Mouse (Mus musculus): ENCODE results near the gene Vcan. TPM values are rescaled to one million over a fixed set of nuclear protein-coding genes. Genes with fewer than 3 reads are reported as not detected.

Gene Vcan
- polyA plus RNA-seq (2015; fragmentation: Nextera tagmentation; extraction: Ambion mirVana): 52.6 and 54.8 TPM in 2 replicates

GRCm38 (mm10) chr13:89741766-89742685, at the start of gene Vcan:
Gene Vcan (minus strand): TSS chr13:89742509.
- H3K36me3 ChIP-seq (ENCODE audit: control insufficient read depth, insufficient read depth): no peaks in the 10 kb centered on the region
- ATAC-seq: peak; percentile 68
- H3K27ac ChIP-seq (ENCODE audit: low read length): peak within 1 kb of the TSS; percentile 85
- H3K27me3 ChIP-seq (replicated peaks; ENCODE audit: control insufficient read depth, insufficient read depth, low read length): 0 out of 2 replicates have a peak, but pooled peaks cover 4% of the 10 kb centered on the region
- peaks cover 23% of the 10 kb centered on the region for H3K4me1 ChIP-seq (replicated peaks; ENCODE audit: control insufficient read depth, insufficient read depth, low read length)
- H3K4me3 ChIP-seq (replicated peaks; ENCODE audit: low read length): peak within 1 kb of the TSS; percentile 62
- under 1% methylated on average over 40 of the region's 40 CpGs for WGBS
- H3K9ac ChIP-seq (replicated peaks; ENCODE audit: low read depth, low read length): peak within 1 kb of the TSS; percentile 71
- H3K9me3 ChIP-seq (ENCODE audit: control insufficient read depth, low read length): no peaks in the 10 kb centered on the region
- peak within 1 kb of the TSS; percentile 96 for H3K4me2 ChIP-seq (ENCODE audit: low read length)

- no peak for ATAC-seq
- 51% methylated on average over 5 of the region's 5 CpGs for WGBS
Measured at GRCm38 (mm10) chr13:89791475-89791874, 49.2 kb upstream of the Vcan start.

GRCm38 (mm10) chr13:89782886-89783285, 40.6 kb upstream of the Vcan start:
- ATAC-seq: no peak
- WGBS: 59% methylated on average over 2 of the region's 2 CpGs
- H3K4me1 ChIP-seq (replicated peaks; ENCODE audit: control insufficient read depth, insufficient read depth, low read length): no peaks in the 10 kb centered on the region
- H3K4me3 ChIP-seq (replicated peaks; ENCODE audit: low read length): no peak overlapping the region
- H3K27me3 ChIP-seq (replicated peaks; ENCODE audit: control insufficient read depth, insufficient read depth, low read length): no peaks in the 10 kb centered on the region
- H3K36me3 ChIP-seq (ENCODE audit: control insufficient read depth, insufficient read depth): no peaks in the 10 kb centered on the region
- no peak overlapping the region for H3K4me2 ChIP-seq (ENCODE audit: low read length)
- no peak overlapping the region for H3K9ac ChIP-seq (replicated peaks; ENCODE audit: low read depth, low read length)
- no peak overlapping the region for H3K27ac ChIP-seq (ENCODE audit: low read length)
- H3K9me3 ChIP-seq (ENCODE audit: control insufficient read depth, low read length): no peaks in the 10 kb centered on the region

More at GRCm38 (mm10) chr13:89791475-89791874, 49.2 kb upstream of the Vcan start:
- H3K36me3 ChIP-seq (ENCODE audit: control insufficient read depth, insufficient read depth): no peaks in the 10 kb centered on the region
- H3K4me2 ChIP-seq (ENCODE audit: low read length): no peak overlapping the region
- no peak overlapping the region for H3K27ac ChIP-seq (ENCODE audit: low read length)
- no peaks in the 10 kb centered on the region for H3K27me3 ChIP-seq (replicated peaks; ENCODE audit: control insufficient read depth, insufficient read depth, low read length)
- H3K4me1 ChIP-seq (replicated peaks; ENCODE audit: control insufficient read depth, insufficient read depth, low read length): no peaks in the 10 kb centered on the region
- no peak overlapping the region for H3K4me3 ChIP-seq (replicated peaks; ENCODE audit: low read length)
- H3K9me3 ChIP-seq (ENCODE audit: control insufficient read depth, low read length): no peaks in the 10 kb centered on the region
- H3K9ac ChIP-seq (replicated peaks; ENCODE audit: low read depth, low read length): no peak overlapping the region

- Histone ChIP-seq H3K4me1 (replicated peaks; ENCODE audit: control insufficient read depth, insufficient read depth, low read length) (no peaks in the 10 kb centered on the region), H3K27me3 (replicated peaks; ENCODE audit: control insufficient read depth, insufficient read depth, low read length) (no peaks in the 10 kb centered on the region), H3K9me3 (ENCODE audit: control insufficient read depth, low read length) (no peaks in the 10 kb centered on the region), H3K4me2 (ENCODE audit: low read length) (no peak overlapping the region), H3K27ac (ENCODE audit: low read length) (no peak overlapping the region), H3K4me3 (replicated peaks; ENCODE audit: low read length) (no peak overlapping the region), H3K9ac (replicated peaks; ENCODE audit: low read depth, low read length) (no peak overlapping the region), H3K36me3 (ENCODE audit: control insufficient read depth, insufficient read depth) (no peaks in the 10 kb centered on the region)
- 51% methylated on average over 3 of the region's 3 CpGs for WGBS
- no peak for ATAC-seq
Measured at GRCm38 (mm10) chr13:89780276-89780675, 38.0 kb upstream of the Vcan start.

- Histone ChIP-seq H3K4me1 (replicated peaks; ENCODE audit: control insufficient read depth, insufficient read depth, low read length) (no peaks in the 10 kb centered on the region), H3K27ac (ENCODE audit: low read length) (no peak overlapping the region), H3K4me2 (ENCODE audit: low read length) (no peak overlapping the region), H3K4me3 (replicated peaks; ENCODE audit: low read length) (no peak overlapping the region), H3K9me3 (ENCODE audit: control insufficient read depth, low read length) (no peaks in the 10 kb centered on the region), H3K36me3 (ENCODE audit: control insufficient read depth, insufficient read depth) (no peaks in the 10 kb centered on the region), H3K9ac (replicated peaks; ENCODE audit: low read depth, low read length) (no peak overlapping the region), H3K27me3 (replicated peaks; ENCODE audit: control insufficient read depth, insufficient read depth, low read length) (no peaks in the 10 kb centered on the region)
- 49% methylated on average over 7 of the region's 7 CpGs for WGBS
- ATAC-seq: no peak
Measured at GRCm38 (mm10) chr13:89779208-89779911, 37.1 kb upstream of the Vcan start.

GRCm38 (mm10) chr13:89777764-89778163, 35.5 kb upstream of the Vcan start:
- H3K36me3 ChIP-seq (ENCODE audit: control insufficient read depth, insufficient read depth): no peaks in the 10 kb centered on the region
- no peaks in the 10 kb centered on the region for H3K27me3 ChIP-seq (replicated peaks; ENCODE audit: control insufficient read depth, insufficient read depth, low read length)
- H3K9ac ChIP-seq (replicated peaks; ENCODE audit: low read depth, low read length): no peak overlapping the region
- H3K4me2 ChIP-seq (ENCODE audit: low read length): no peak overlapping the region
- WGBS: 29% methylated on average over 1 of the region's 1 CpGs
- no peak overlapping the region for H3K4me3 ChIP-seq (replicated peaks; ENCODE audit: low read length)
- no peak overlapping the region for H3K27ac ChIP-seq (ENCODE audit: low read length)
- no peak for ATAC-seq
- no peaks in the 10 kb centered on the region for H3K4me1 ChIP-seq (replicated peaks; ENCODE audit: control insufficient read depth, insufficient read depth, low read length)
- H3K9me3 ChIP-seq (ENCODE audit: control insufficient read depth, low read length): no peaks in the 10 kb centered on the region

- ATAC-seq: no peak
- H3K9ac ChIP-seq (replicated peaks; ENCODE audit: low read depth, low read length): no peak overlapping the region
- no peaks in the 10 kb centered on the region for H3K9me3 ChIP-seq (ENCODE audit: control insufficient read depth, low read length)
- no peaks in the 10 kb centered on the region for H3K4me1 ChIP-seq (replicated peaks; ENCODE audit: control insufficient read depth, insufficient read depth, low read length)
- no peak overlapping the region for H3K27ac ChIP-seq (ENCODE audit: low read length)
- no peaks in the 10 kb centered on the region for H3K27me3 ChIP-seq (replicated peaks; ENCODE audit: control insufficient read depth, insufficient read depth, low read length)
- H3K4me3 ChIP-seq (replicated peaks; ENCODE audit: low read length): no peak overlapping the region
- no peaks in the 10 kb centered on the region for H3K36me3 ChIP-seq (ENCODE audit: control insufficient read depth, insufficient read depth)
- H3K4me2 ChIP-seq (ENCODE audit: low read length): no peak overlapping the region
- 100% methylated on average over 1 of the region's 1 CpGs for WGBS
Measured at GRCm38 (mm10) chr13:89777146-89777545, 34.8 kb upstream of the Vcan start.

GRCm38 (mm10) chr13:89766551-89766950, 24.2 kb upstream of the Vcan start:
- Histone ChIP-seq H3K27ac (ENCODE audit: low read length) (no peak overlapping the region), H3K27me3 (replicated peaks; ENCODE audit: control insufficient read depth, insufficient read depth, low read length) (no peaks in the 10 kb centered on the region), H3K4me2 (ENCODE audit: low read length) (no peak overlapping the region), H3K4me3 (replicated peaks; ENCODE audit: low read length) (no peak overlapping the region), H3K9ac (replicated peaks; ENCODE audit: low read depth, low read length) (no peak overlapping the region), H3K9me3 (ENCODE audit: control insufficient read depth, low read length) (no peaks in the 10 kb centered on the region), H3K4me1 (replicated peaks; ENCODE audit: control insufficient read depth, insufficient read depth, low read length) (no peaks in the 10 kb centered on the region), H3K36me3 (ENCODE audit: control insufficient read depth, insufficient read depth) (no peaks in the 10 kb centered on the region)
- WGBS: 79% methylated on average over 1 of the region's 1 CpGs
- no peak for ATAC-seq

- H3K27ac ChIP-seq (ENCODE audit: low read length): no peak overlapping the region
- no peak overlapping the region for H3K4me2 ChIP-seq (ENCODE audit: low read length)
- H3K27me3 ChIP-seq (replicated peaks; ENCODE audit: control insufficient read depth, insufficient read depth, low read length): no peaks in the 10 kb centered on the region
- no peaks in the 10 kb centered on the region for H3K9me3 ChIP-seq (ENCODE audit: control insufficient read depth, low read length)
- H3K36me3 ChIP-seq (ENCODE audit: control insufficient read depth, insufficient read depth): no peaks in the 10 kb centered on the region
- no peaks in the 10 kb centered on the region for H3K4me1 ChIP-seq (replicated peaks; ENCODE audit: control insufficient read depth, insufficient read depth, low read length)
- H3K4me3 ChIP-seq (replicated peaks; ENCODE audit: low read length): no peak overlapping the region
- no peak overlapping the region for H3K9ac ChIP-seq (replicated peaks; ENCODE audit: low read depth, low read length)
- 93% methylated on average over 3 of the region's 3 CpGs for WGBS
- ATAC-seq: no peak
Measured at GRCm38 (mm10) chr13:89765966-89766365, 23.7 kb upstream of the Vcan start.
